Mouse (Mus musculus) heart, adult 9 months (tissue): ENCODE results near the gene Cyp2d12.
"Not testable (repeated sequence)": the region's sequence is repeated elsewhere in the genome, so short reads cannot be mapped to it uniquely, and the experiment has no call there.

Source experiments
- DNase-seq, 2 experiments: peaks; one replicate each; pipeline ENCODE4 v3.0.0; 2022; ENCODE audit warnings: low spot score in 2 of 2

Cyp2d12 gene

DNA sequence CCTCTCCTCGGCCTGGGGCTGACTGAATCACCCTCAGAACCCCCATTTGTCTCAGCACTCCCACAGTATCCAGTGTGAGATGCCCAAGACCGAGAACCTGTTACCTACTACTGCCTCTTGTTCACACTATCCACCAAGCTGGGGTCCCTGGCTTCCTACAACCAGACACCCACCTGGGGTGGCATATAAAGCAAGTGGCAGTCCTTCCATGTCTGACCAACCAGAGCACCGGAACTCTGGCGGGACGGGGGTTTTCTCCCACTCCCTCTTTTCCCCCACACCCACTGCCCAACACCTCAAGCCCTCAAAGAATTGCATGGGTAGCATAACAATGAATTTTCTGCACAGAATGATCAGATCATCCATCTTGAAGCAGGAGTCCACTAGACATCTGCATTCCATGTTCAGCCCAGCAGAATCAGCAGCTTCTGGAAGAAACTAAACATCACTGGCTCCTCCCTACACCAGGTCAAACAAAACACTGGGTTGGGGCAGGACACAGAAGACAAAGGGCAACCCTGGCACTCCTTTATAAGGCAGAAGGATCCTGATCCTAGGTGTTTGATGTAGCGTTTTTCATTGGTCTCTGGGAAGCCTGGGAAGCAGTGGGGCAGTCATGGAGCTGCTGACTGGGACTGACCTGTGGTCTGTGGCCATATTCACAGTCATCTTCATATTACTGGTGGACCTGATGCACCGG, at the start of gene Cyp2d12:
Cyp2d12 (plus strand) TSS at position 542 of the 700 bp plus-strand sequence.
- no peak for DNase-seq

- no peak for DNase-seq
These were observed 47.9 kb upstream of the Cyp2d12 start for GRCm38 (mm10) chr15:82506971-82507370.

DNA sequence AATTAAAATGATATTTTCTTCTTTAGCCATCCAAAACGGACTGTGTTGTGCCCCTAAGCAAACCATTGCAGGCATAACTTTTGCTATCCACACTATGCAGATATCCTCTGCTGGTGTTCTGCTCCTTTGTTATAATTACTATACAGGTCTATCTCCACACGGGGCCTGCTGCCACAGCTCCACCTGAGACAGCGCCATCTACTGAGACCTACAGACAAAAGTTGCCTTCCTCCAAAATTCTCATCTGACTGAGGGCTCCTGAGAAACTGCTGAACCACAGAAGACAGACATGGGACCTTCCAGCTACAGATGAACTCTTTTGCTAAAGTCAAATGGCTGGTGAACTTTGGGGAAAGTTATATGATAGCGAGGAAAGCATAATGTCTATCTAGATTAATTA, 47.1 kb upstream of the Cyp2d12 start:
- not testable (repeated sequence) for DNase-seq

GRCm38 (mm10) chr15:82509495-82509894, 45.4 kb upstream of the Cyp2d12 start:
- not testable (repeated sequence) for DNase-seq

GRCm38 (mm10) chr15:82510500-82510899, 44.4 kb upstream of the Cyp2d12 start:
- not testable (repeated sequence) for DNase-seq

DNA sequence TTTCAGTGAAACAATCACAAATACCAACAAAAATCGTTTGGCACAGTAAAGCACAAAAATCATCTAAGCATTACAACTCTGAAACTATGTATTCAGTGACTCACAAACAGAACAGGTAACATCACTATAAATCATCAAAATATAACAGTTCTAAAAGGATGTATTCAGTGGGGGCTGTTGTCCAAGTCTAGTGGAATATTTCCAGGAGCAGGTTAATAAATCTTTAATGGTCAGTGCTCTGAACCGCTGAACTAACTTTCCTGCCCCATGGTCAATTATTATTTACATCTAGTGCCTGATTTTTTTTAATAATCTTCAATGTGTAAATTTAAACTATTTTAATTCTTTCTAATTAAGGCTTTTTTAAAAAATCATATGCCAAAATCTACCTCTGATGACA, 42.8 kb upstream of the Cyp2d12 start:
- DNase-seq: not testable (repeated sequence)

GRCm38 (mm10) chr15:82516174-82516573, 38.7 kb upstream of the Cyp2d12 start:
- not testable (repeated sequence) for DNase-seq

DNA sequence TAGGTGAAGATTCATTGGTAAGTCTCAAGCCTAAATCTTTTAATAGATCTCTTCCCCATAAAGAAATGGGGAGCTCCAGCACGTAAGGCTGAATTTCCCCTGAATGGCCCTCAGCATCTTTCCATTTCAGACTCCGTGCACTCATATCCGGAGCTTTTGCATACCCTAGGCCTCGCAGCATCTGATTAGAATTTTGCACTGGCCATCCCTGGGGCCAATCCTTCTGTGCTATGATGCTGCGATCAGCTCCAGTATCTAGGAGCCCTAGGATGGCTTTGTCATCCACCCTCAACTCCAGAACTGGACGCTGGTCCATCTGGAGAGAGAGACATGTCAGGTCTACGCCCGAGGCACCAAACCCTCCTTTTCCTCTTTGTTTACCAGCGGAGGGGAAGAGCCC, 27.5 kb upstream of the Cyp2d12 start:
- DNase-seq: not testable (repeated sequence)

DNA sequence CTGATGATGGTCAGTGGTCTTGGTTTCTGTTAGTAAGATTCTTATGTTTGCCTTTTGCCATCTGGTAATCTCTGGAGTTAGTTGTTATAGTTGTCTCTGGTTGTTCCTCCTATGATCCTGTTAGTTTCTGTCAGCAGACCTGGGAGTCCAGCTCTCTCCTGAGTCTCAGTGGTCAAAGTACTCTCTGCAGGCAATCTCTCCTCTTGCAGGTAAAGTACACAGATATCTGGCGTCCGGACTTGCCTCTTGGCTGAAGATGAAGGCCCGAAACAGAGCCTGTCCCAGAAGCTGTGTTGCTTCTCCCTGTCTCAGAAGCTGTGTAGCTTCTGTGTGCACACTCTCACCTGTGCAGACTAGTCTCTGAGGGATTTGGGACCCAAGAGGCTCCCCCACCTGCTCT, 22.2 kb upstream of the Cyp2d12 start:
- DNase-seq: not testable (repeated sequence)

- DNase-seq: not testable (repeated sequence)
These were observed 11.9 kb upstream of the Cyp2d12 start for GRCm38 (mm10) chr15:82542976-82543375.

DNA sequence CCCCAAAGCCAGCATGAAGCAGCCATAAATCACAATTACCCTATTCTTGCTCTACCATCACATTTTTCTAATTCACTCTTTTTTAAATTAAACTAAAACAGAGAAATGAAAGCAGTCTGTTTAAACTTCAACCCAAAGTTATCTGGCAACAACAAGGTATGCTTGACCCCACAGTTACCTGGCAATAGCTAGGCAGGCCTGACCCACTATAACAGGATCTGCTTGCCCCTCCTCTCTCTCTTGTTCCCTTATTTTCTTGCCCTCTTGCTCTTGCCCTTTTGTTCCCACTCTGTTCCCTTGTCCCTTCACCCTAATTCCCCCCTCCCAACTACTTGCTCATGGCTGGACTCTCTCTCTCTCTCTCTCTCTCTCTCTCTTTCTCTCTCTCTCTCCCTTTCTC, 10.3 kb upstream of the Cyp2d12 start:
- DNase-seq: not testable (repeated sequence)

DNA sequence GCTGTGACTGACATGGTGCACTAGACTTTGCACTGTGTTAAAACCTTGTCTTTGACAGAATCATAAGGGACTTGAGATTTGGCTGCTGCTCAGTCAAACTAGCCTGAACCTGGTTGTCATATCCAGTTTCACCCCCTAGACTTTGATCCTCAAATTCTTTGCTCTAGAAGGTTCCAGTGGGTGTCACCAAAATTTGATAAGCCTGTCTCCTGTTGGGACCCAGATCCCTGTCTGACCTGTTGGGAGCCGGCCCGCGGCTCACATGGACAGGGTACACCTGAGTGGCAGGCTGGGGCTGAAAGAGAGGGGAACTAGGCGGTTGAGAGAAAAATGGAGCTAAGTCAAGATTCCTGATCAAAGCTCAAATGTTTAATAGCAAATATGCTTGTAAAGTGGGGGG, 7.1 kb upstream of the Cyp2d12 start:
- DNase-seq: not testable (repeated sequence)

GRCm38 (mm10) chr15:82553211-82553610, 1.7 kb upstream of the Cyp2d12 start:
- DNase-seq: not testable (repeated sequence)

GRCm38 (mm10) chr15:82572856-82573255, 18.0 kb downstream of the Cyp2d12 start:
- no peak for DNase-seq

- no peak for DNase-seq
These were observed 24.2 kb downstream of the Cyp2d12 start for GRCm38 (mm10) chr15:82579071-82579470.

DNA sequence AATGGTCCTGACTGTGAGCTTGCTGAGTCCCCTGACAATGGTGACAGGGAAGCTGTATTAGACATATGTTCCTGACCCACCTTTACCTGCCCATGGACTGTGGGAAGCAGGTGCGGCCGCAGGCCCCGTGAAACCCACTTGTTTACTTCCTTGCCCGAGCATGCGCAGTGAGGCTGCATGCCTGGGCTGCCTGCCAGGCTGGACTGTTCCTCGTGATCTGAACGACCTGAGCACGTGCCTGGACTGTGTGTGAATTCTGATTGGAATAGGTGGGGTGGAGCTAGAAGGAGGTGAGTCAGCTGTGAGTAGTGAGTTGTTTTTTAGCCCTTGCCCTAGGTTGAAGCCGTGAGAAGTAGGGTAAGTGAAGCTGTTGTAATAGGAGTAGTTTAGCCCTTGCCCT, 27.7 kb downstream of the Cyp2d12 start:
- DNase-seq: no peak
